Mouse (Mus musculus) small intestine, adult 2 months (tissue): ENCODE data around the gene Celsr2.

Experiments used
- CTCF ChIP-seq: fragments of 200-500 bp; IDR thresholded peaks from 2 replicates; pipeline ENCODE4 v1.5.1; 2012; ENCODE audit warnings: low read depth, mild to moderate bottlenecking, control low read depth, inconsistent platforms, low read length, moderate library complexity, mixed read lengths; ENCODE audit not compliant: insufficient replicate concordance, insufficient read length; ENCODE audit errors: extremely low read depth
- POLR2A ChIP-seq: fragments of 200-500 bp; IDR thresholded peaks from 2 replicates; pipeline ENCODE4 v1.6.1; 2012; ENCODE audit warnings: low read depth, mild to moderate bottlenecking, control low read depth, inconsistent platforms, low read length, moderate library complexity

GRCm38 (mm10) chr3:108345855-108346254 lies 69.5 kb downstream of the Celsr2 start:
- TF ChIP-seq CTCF: no peak
- no peak for TF ChIP-seq POLR2A
